Mouse (Mus musculus): ENCODE data around the gene Wfdc15b. TPM values are rescaled to one million over a fixed set of nuclear protein-coding genes. Genes with fewer than 3 reads are reported as not detected.

Wfdc15b gene
- total and polyA plus RNA-seq, 3 experiments: not detected

DNA sequence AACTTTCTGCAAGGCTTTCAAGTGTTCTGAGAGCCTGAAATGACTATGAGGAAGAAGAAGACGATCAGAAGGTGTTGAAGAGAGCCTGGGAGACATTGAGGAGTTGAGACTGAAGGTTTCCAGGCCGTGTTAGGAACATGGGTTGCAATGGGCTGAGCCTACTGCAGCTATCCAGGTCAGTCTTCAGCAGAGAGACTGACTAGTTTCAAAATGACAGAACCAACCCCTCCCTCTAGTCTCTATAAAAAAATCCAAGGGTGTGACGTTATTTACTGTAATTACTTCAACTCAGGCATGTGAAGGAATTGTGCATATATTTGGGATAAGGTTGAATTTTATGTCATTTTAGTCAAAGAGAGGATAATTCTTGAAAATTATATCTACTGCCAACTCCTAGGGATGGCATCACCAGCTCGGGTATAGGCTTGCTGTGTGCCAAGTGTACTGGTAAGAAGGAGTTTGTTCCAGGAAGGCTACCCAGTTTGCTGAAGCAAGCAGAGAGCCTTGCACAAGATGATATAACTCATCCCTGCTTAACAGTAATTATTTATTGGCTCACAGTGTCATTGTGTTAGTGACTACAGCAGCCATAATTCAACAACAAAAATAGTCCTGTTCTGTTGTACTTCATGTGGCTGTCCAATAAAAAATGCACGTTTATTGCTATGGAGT, 26.4 kb downstream of the Wfdc15b start:
- H3K79me2 ChIP-seq (replicated peaks; ENCODE audit: control insufficient read depth, extremely low read depth, insufficient read depth, poor library complexity, severe bottlenecking): no peaks in the 10 kb centered on the region
- H3K27me3 ChIP-seq (replicated peaks): no peaks in the 10 kb centered on the region
- H3K9ac ChIP-seq (ENCODE audit: insufficient read depth, low read depth): no peak overlapping the region
- no peaks in the 10 kb centered on the region for H3K36me3 ChIP-seq (replicated peaks in 1 of 2; ENCODE audit: control insufficient read depth in 1 of 2, insufficient read depth in 1 of 2, low read length in 1 of 2)
- no peak for DNase-seq (ENCODE audit: extremely low read depth)
- no peak overlapping the region for H3K4me2 ChIP-seq (ENCODE audit: insufficient read depth, low read depth, poor library complexity, severe bottlenecking)
- no peak overlapping the region for H3K27ac ChIP-seq (ENCODE audit: insufficient read depth, low read depth)
- TF ChIP-seq IRF4 (IDR thresholded peaks at IDR 0.05; ENCODE audit: low read depth, low read length): peak; percentile 54; the same call in 1 of the 2 replicates
- TF ChIP-seq RCOR1 (conservative IDR thresholded peaks at IDR 0.05; ENCODE audit: low read depth, low read length): no peak
- TF ChIP-seq ZNF384 (IDR thresholded peaks at IDR 0.05; ENCODE audit: low read depth, low read length): peak; percentile 43
- in situ Hi-C loops (cut with MboI; ENCODE audit: low pct_ligation_motif_present, low pct_unique_long_range_greater_than_20kb, low sequenced_read_pairs): no loop called here
- peaks cover 9% of the 10 kb centered on the region for H3K9me3 ChIP-seq (replicated peaks; ENCODE audit: low read length)
- dilution Hi-C loops (cut with MboI; ENCODE audit: extremely low pct_ligation_motif_present, extremely low pct_unique_long_range_greater_than_20kb, low sequenced_read_pairs): no loop called here
- no peak overlapping the region for H3K4me3 ChIP-seq (replicated peaks in 1 of 3; ENCODE audit: low read depth in 2 of 3, low read length in 2 of 3, poor library complexity in 1 of 3)
- H3K4me1 ChIP-seq (ENCODE audit: control insufficient read depth in 1 of 2, insufficient read depth in 2 of 2): peaks cover 19 to 32% of the 10 kb centered on the region in 2 experiments

DNA sequence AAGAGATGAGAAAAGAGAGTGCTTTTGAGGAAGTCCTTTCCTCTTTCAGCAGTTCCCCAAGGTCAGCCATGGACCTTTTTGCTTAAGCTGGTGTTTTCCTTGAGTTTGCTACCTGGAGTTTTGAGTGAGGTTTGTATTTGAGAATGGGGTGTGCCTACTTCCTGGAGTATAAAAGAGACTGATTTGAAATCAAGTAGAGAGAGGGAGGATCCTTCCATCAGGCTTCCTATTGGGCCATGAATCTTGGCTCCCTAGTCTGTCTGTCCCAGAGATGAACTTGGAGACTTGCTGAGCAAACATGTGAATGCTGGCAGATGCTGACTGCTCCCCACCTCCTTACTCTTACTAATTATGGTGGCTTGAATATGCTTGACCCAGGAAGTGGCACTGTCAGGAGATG, 29.2 kb downstream of the Wfdc15b start:
- no peaks in the 10 kb centered on the region for H3K27me3 ChIP-seq (replicated peaks)
- H3K27ac ChIP-seq (ENCODE audit: insufficient read depth, low read depth): no peak overlapping the region
- no peak overlapping the region for H3K4me2 ChIP-seq (ENCODE audit: insufficient read depth, low read depth, poor library complexity, severe bottlenecking)
- in situ Hi-C loops (cut with MboI; ENCODE audit: low pct_ligation_motif_present, low pct_unique_long_range_greater_than_20kb, low sequenced_read_pairs): no loop called here
- H3K9me3 ChIP-seq (replicated peaks; ENCODE audit: low read length): peaks cover 9% of the 10 kb centered on the region
- no peak for DNase-seq (ENCODE audit: extremely low read depth)
- no peak overlapping the region for H3K4me3 ChIP-seq (replicated peaks in 1 of 3; ENCODE audit: low read depth in 2 of 3, low read length in 2 of 3, poor library complexity in 1 of 3)
- no peaks in the 10 kb centered on the region for H3K79me2 ChIP-seq (replicated peaks; ENCODE audit: control insufficient read depth, extremely low read depth, insufficient read depth, poor library complexity, severe bottlenecking)
- dilution Hi-C loops (cut with MboI; ENCODE audit: extremely low pct_ligation_motif_present, extremely low pct_unique_long_range_greater_than_20kb, low sequenced_read_pairs): no loop called here
- H3K4me1 ChIP-seq (ENCODE audit: control insufficient read depth in 1 of 2, insufficient read depth in 2 of 2): peaks cover 19 to 32% of the 10 kb centered on the region in 2 experiments
- H3K9ac ChIP-seq (ENCODE audit: insufficient read depth, low read depth): no peak overlapping the region
- TF ChIP-seq ZNF384 (IDR thresholded peaks at IDR 0.05; ENCODE audit: low read depth, low read length): no peak
- no peak for TF ChIP-seq POLR2A (IDR thresholded peaks at IDR 0.05; ENCODE audit: low read depth, low read length)
- no peaks in the 10 kb centered on the region for H3K36me3 ChIP-seq (replicated peaks in 1 of 2; ENCODE audit: control insufficient read depth in 1 of 2, insufficient read depth in 1 of 2, low read length in 1 of 2)

DNA sequence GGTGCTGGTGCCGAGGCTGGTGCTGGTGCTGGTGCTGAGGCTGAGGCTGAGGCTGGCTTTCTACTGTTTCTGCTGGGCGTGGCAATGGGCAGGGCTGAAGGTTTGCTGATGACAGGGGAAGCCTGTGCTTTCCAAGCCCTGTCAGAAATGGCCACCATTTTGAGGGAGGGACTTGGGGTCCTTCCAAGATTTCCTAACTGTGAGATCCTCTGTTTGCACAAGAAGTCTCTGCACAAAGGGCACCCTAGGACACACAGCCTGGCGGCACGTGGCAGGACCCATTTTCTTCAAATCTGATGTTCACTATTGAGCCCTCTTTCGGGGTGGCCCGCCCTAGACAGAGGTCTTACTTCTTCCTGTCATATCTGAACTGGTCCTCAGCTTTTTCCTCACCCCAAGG, 30.9 kb downstream of the Wfdc15b start, which contains the start of gene Wfdc12:
Gene Wfdc12 (minus strand): TSS at position 33 of the 400 bp plus-strand sequence.
- TF ChIP-seq BHLHE40 (IDR thresholded peaks at IDR 0.05; ENCODE audit: low read depth, low read length) (no peak), ZKSCAN1 (IDR thresholded peaks at IDR 0.05; ENCODE audit: borderline replicate concordance, low read depth, low read length) (no peak), PAX5 (IDR thresholded peaks at IDR 0.05; ENCODE audit: low read length) (no peak), ETS1 (conservative IDR thresholded peaks at IDR 0.05; ENCODE audit: low read depth, low read length) (no peak), UBTF (IDR thresholded peaks at IDR 0.05; ENCODE audit: low read depth, low read length) (no peak), GABPA (IDR thresholded peaks at IDR 0.05; ENCODE audit: insufficient replicate concordance, low read depth, low read length) (no peak), MYC (IDR thresholded peaks at IDR 0.05; ENCODE audit: low read depth, low read length) (no peak), USF2 (conservative IDR thresholded peaks at IDR 0.05; ENCODE audit: low read depth, low read length) (no peak), EP300 (IDR thresholded peaks at IDR 0.05; ENCODE audit: low read length) (no peak), SMC3 (IDR thresholded peaks at IDR 0.05; ENCODE audit: low read depth, low read length) (no peak), TBP (conservative IDR thresholded peaks at IDR 0.05; ENCODE audit: low read depth, low read length) (no peak), HCFC1 (IDR thresholded peaks at IDR 0.05; ENCODE audit: low read depth, low read length) (no peak), RAD21 (IDR thresholded peaks at IDR 0.05; ENCODE audit: low read depth, low read length) (no peak), MAZ (IDR thresholded peaks at IDR 0.05; ENCODE audit: low read depth, low read length) (no peak), ELF1 (IDR thresholded peaks at IDR 0.05; ENCODE audit: low read depth, low read length) (no peak)
- Histone ChIP-seq H3K4me1 (ENCODE audit: control insufficient read depth in 1 of 2, insufficient read depth in 2 of 2) (peaks cover 11 to 18% of the 10 kb centered on the region in 2 experiments), H3K4me3 (replicated peaks in 1 of 3; ENCODE audit: low read depth in 2 of 3, low read length in 2 of 3, poor library complexity in 1 of 3) (no peak within 1 kb of the TSS), H3K27ac (ENCODE audit: insufficient read depth, low read depth) (no peak within 1 kb of the TSS), H3K9ac (ENCODE audit: insufficient read depth, low read depth) (no peak within 1 kb of the TSS), H3K4me2 (ENCODE audit: insufficient read depth, low read depth, poor library complexity, severe bottlenecking) (no peak within 1 kb of the TSS), H3K36me3 (replicated peaks in 1 of 2; ENCODE audit: control insufficient read depth in 1 of 2, insufficient read depth in 1 of 2, low read length in 1 of 2) (peaks cover 0 to under 1% of the 10 kb centered on the region in 2 experiments), H3K9me3 (replicated peaks; ENCODE audit: low read length) (peaks cover 9% of the 10 kb centered on the region), H3K79me2 (replicated peaks; ENCODE audit: control insufficient read depth, extremely low read depth, insufficient read depth, poor library complexity, severe bottlenecking) (no peaks in the 10 kb centered on the region), H3K27me3 (replicated peaks) (no peaks in the 10 kb centered on the region)
- no peak for DNase-seq (ENCODE audit: extremely low read depth)
- dilution Hi-C loops (cut with MboI; ENCODE audit: extremely low pct_ligation_motif_present, extremely low pct_unique_long_range_greater_than_20kb, low sequenced_read_pairs): no loop called here
- in situ Hi-C loops (cut with MboI; ENCODE audit: low pct_ligation_motif_present, low pct_unique_long_range_greater_than_20kb, low sequenced_read_pairs): no loop called here

All from CH12.LX (cell line).